Mouse (Mus musculus) thymus, postnatal 0 days (tissue): Measurements from ENCODE around the gene Xpo5. TPM values are rescaled to one million over a fixed set of nuclear protein-coding genes. Genes with fewer than 3 reads are reported as not detected.

Experiments used
- DNase-seq: peaks from one replicate; pipeline ENCODE4 v3.0.0-alpha.2; 2015; ENCODE audit warnings: low spot score
- polyA plus RNA-seq: library from polyadenylated mRNA; unstranded; fragments of >200 nt; fragmentation: Nextera tagmentation; extraction: Ambion mirVana; gene quantifications from 2 replicates; pipeline ENCODE4 v1.2.1, GENCODE M21; 2015

Gene Xpo5
- polyA plus RNA-seq, 1 experiment from 2014 or later: 26.8 TPM

GRCm38 (mm10) chr17:46258279-46259053 is 55.9 kb downstream of the Xpo5 start:
- DNase-seq: no peak

- DNase-seq: no peak
Measured at GRCm38 (mm10) chr17:46259675-46260074, 57.1 kb downstream of the Xpo5 start.

GRCm38 (mm10) chr17:46262201-46262694 is 59.7 kb downstream of the Xpo5 start:
- no peak for DNase-seq

- DNase-seq: no peak
Measured at GRCm38 (mm10) chr17:46265502-46265901, 62.9 kb downstream of the Xpo5 start.

GRCm38 (mm10) chr17:46265918-46266618 is 63.5 kb downstream of the Xpo5 start:
- peak; percentile 77 for DNase-seq

GRCm38 (mm10) chr17:46266986-46267385 is 64.4 kb downstream of the Xpo5 start:
- DNase-seq: no peak

DNA sequence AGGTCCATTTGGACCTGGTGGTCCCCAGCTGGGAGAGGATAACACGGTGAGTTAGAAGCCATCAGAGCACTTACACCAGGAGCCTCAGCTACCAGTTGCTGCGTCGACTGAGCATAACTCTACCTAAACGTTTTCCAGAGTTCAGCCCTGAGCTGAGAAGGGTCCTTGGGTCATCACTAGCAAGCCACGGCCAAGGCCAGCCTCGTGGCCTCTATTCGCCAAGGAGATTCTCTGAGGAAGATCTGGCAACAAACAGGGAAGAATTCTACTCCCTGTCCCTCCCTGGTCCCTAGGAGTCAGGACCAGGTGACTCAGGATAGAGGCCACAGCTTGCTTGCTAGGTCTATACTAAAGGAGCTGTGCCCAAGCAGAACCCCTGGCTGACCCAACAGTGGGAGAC is 64.9 kb downstream of the Xpo5 start:
- no peak for DNase-seq

DNA sequence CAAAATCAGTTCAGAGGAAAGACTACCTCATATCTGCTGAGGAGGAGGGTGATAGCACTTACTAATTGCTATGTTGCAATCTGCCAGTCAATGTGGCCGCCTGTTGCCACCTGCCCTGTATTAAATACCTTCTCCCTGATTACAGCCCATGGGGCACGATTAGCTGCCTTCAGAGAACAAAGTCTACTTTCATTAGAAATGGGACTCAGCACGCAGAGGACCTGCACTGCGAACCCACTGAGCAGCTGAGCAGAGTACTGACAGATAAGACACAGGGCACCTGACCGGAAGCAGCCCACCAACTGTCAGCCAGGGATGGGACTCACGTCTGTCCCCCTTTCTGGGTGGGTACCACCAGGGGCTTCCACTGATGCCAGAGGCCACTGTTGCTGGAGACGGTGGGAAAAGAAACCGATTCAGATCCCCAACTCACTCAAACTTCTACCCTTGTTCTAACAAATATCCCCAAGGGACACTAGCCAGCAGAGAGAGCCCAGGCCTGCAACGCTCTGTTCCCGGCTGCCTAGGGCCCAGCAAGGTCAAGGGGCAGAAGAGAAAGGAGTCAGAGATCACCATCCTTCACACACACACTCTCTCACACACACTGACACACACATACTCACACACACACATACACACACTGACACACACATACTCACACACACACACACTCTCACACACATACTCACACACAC is 65.6 kb downstream of the Xpo5 start:
- no peak for DNase-seq

DNA sequence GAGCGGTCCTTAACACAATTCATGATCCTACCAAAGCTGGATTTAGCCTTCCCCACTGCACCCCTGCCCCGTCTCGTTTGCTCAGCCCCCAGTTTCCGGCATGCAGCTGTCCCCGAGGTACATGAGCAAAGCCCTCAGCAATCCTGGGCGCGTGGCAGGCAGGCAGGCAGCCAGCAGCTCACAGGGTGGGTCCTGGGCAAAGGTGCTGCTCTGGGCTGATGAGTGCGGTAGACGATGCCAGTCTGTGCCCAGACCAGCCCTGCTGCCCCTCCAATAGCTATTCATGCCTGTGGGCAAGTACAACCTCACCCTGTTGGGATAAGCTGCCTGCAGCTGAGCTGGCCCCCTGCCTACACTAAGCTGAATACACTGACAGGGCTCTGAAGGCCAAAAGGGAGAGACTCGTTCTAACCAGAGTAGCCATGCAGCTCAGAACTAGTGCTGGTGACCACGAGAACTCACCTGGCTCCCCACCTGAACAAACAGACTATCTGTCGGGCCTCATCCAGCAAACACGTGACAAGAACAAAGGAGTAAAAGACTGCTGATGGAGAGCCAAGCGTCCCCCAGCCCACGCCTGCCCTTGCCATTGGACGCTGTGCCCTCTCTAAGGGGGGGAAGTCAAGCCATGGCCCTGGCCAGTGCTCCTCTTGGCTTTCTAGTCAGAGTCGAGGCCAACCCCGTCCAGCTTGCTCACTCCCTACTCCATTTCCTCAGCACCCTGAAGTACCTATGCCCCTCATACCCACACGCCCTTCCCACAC is 67.4 kb downstream of the Xpo5 start:
- no peak for DNase-seq

DNA sequence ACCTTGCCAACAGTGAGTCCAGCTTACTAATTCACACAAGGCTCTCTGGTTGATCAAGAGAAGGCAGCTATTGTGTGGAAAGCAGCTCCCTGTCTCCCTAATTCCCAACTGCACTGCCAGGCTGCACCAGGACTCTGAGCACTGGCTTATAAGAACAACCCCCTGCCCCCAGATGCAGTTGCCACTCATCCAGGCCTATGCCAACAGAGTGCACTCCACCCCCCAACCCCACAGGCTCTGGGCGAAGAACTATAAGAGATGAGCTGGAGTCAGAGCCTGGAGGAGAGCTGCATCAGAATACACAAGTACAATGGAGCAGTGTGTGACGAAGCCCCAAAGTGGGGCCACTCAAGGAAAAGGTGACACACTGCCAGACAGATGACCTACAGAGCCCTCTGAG is 69.5 kb downstream of the Xpo5 start:
- DNase-seq: no peak

GRCm38 (mm10) chr17:46272675-46273074 is 70.1 kb downstream of the Xpo5 start:
- DNase-seq: no peak

DNA sequence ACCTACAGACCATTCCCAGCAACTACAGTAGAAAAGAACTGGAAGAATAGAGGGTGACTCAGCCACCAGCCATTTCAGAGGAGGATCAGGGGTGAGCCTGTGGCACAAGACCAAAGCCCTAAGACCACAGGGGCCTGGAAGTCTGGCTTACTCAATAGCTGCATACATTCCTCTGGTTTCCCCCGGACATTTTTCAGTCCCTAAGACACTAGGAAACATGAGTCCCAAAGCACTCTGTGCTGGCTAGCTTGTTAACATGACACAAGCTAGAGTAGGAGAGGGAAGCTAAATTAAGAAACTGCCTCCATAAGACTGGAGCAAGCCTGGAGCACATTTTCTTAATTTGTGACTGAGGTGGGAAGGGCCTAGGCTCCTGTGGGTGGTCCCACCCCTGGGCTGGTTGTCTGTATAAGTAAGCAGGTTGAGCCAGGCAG is 71.2 kb downstream of the Xpo5 start:
- DNase-seq: no peak

DNA sequence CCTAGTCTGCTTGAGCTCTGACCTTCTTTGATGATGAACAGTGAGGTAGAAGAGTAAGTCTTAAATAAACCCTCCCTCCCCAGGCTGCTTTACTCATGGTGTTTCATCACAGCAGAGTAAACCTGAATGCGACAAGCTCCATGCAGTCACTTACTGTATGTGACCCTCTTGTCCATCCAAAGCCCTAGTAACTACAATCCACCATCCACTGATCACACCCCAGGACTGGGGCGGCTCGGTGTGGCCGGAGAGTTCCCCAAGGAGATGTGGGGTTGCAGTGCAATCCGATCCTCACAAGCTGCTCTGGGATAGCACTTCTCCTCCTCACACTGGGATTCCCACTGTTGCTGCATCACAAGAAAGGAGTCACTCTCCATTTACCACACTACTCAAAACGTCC is 71.9 kb downstream of the Xpo5 start:
- no peak for DNase-seq

DNA sequence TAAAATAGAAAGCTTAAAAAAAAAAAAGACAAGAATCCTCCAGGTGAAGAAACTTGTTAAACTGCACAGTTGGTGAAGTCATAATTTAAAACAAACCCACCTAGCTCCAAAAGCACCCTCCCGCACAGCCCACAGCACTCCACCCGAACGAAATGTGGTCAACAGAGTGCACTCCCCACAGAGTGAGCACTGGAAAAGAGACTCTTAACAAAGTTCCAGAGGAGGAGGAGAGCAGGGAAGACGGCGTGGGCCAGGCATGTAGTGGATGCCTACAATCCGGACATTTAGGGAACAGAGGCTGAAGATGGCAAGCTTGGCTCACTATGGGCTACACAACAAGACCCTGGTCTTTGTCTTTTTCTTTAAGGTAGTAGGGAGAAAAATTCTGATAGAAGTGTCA is 72.5 kb downstream of the Xpo5 start:
- DNase-seq: no peak

DNA sequence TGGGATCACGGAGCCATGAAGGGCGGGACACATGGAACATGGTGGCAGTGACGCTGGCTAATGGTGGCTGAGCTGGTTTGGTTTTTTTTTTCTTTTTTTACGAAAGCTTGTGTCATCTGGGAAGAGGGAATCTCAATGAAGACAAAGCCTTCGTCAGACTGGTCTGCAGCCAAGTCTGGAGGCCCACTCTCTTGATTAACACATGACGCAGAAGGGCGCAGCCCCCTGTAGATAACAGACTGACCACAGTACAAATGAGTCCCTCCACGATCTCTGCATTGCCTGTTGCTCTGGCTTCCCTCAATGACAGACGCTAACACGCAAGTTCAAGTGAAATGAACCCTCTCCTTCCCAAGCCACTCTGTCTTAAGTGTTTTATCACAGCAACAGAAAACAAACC is 72.9 kb downstream of the Xpo5 start:
- no peak for DNase-seq

- DNase-seq: no peak
Measured at GRCm38 (mm10) chr17:46277586-46277985, 75.0 kb downstream of the Xpo5 start.

GRCm38 (mm10) chr17:46278011-46278765 is 75.6 kb downstream of the Xpo5 start:
- DNase-seq: no peak

- DNase-seq: peak; percentile 83
Measured at GRCm38 (mm10) chr17:46282483-46283123, 80.0 kb downstream of the Xpo5 start, which contains the start of gene Tjap1. TSS of gene Tjap1 (minus strand) at chr17:46283026.

DNA sequence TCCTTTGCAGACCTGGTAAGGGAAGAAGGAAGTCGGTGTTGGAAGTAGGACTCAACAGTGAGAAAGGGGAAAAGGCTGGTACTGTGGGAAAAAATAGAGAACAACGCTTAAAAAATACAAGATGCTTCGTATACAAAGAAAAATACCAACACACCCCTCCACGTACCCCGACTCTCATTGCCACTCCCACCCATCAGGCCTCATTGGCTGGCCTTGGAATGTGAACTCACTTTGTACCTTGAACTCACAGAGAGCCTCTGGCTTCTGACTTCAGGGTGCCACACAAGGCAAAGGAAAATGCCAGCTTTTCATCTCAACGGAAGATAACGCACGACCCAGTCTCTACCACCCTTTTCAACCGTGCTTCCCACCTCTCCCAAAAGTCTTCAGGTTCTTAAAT is 80.6 kb downstream of the Xpo5 start:
- no peak for DNase-seq

DNA sequence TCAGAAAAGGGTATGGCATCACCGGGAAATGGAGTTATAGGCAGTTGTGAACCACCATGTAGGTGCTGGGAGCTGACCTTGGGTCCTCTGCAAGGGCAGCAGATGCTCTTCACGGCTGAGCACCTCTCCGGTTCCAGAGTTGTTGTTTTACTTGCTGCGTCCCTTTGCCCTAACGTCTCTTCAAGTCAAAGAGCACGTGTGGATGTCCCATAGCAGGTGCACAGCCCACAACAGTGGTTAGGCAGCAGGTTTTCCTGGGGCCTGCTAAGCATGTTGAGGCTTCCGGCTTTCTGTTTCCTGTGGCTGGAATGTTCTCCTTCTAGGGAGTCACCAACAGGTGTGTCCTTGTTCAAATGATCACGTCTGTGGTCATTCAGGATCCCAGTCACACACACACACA is 81.3 kb downstream of the Xpo5 start:
- peak; percentile 41 for DNase-seq
